Mouse (Mus musculus) WW6 (cell line): ENCODE results near the gene Rab3c.

Experiments
- DNase-seq: peaks from one replicate; pipeline ENCODE4 v3.0.0-alpha.2; 2013; ENCODE audit warnings: low read depth, low spot score

The Rab3c gene

GRCm38 (mm10) chr13:110094998-110095397, 185.8 kb downstream of the Rab3c start:
- DNase-seq, result no peak

- DNase-seq, result no peak
These were observed 186.8 kb downstream of the Rab3c start for GRCm38 (mm10) chr13:110093720-110094685.

GRCm38 (mm10) chr13:110083961-110084360, 196.8 kb downstream of the Rab3c start:
- no peak for DNase-seq

GRCm38 (mm10) chr13:110081174-110081573, 199.6 kb downstream of the Rab3c start:
- no peak for DNase-seq

- no peak for DNase-seq
These were observed 205.2 kb downstream of the Rab3c start for GRCm38 (mm10) chr13:110075587-110075986.

GRCm38 (mm10) chr13:110074180-110074579, 206.6 kb downstream of the Rab3c start:
- no peak for DNase-seq

- DNase-seq, result no peak
These were observed 213.6 kb downstream of the Rab3c start for GRCm38 (mm10) chr13:110067149-110067548.

GRCm38 (mm10) chr13:110066674-110067073, 214.1 kb downstream of the Rab3c start:
- no peak for DNase-seq

- DNase-seq, result peak; percentile 33
These were observed 217.9 kb downstream of the Rab3c start for GRCm38 (mm10) chr13:110062835-110063411.

GRCm38 (mm10) chr13:110062288-110062687, 218.5 kb downstream of the Rab3c start:
- no peak for DNase-seq

GRCm38 (mm10) chr13:110054538-110054937, 226.3 kb downstream of the Rab3c start:
- no peak for DNase-seq

- DNase-seq, result no peak
These were observed 231.9 kb downstream of the Rab3c start for GRCm38 (mm10) chr13:110048767-110049434.

GRCm38 (mm10) chr13:110044418-110044817, 236.4 kb downstream of the Rab3c start:
- DNase-seq, result no peak

GRCm38 (mm10) chr13:110039779-110040498, 240.9 kb downstream of the Rab3c start:
- DNase-seq, result no peak

- DNase-seq, result no peak
These were observed 241.6 kb downstream of the Rab3c start for GRCm38 (mm10) chr13:110039170-110039569.

- no peak for DNase-seq
These were observed 242.3 kb downstream of the Rab3c start for GRCm38 (mm10) chr13:110038521-110038920.

GRCm38 (mm10) chr13:110034885-110035284, 245.9 kb downstream of the Rab3c start:
- DNase-seq, result no peak

- DNase-seq, result no peak
These were observed 246.8 kb downstream of the Rab3c start for GRCm38 (mm10) chr13:110034041-110034440.

- no peak for DNase-seq
These were observed 248.9 kb downstream of the Rab3c start for GRCm38 (mm10) chr13:110031886-110032285.

- no peak for DNase-seq
These were observed 249.7 kb downstream of the Rab3c start for GRCm38 (mm10) chr13:110031061-110031460.

- DNase-seq, result no peak
These were observed 256.2 kb downstream of the Rab3c start for GRCm38 (mm10) chr13:110024381-110025161.
